Mouse (Mus musculus) cerebellum, postnatal 36 days (tissue): ENCODE results near the gene Cxcl9.

ENCODE experiments used
- DNase-seq, 2 experiments: peaks; one replicate each; pipeline ENCODE4 v3.0.0; 2021 to 2022; ENCODE audit warnings: mixed read lengths in 2 of 2

The Cxcl9 gene

DNA sequence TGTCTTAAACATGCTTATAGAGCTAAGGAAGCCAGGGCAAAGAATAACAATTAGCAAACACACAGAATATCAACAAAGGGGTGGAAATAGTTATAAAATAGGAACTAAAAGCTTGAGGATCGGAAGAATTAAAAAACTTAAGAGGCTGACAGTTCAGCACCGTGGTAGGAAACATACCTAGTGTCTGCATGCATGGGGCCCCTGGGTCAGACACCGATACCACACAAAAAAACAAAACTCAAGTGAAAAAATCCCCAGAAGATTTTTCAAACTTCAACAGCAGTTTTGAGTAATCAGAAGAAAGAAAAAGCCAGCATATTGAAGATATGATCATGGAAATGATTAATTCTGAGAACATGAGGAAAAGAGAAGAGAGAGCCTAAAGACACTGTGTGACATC, 8.9 kb upstream of the Cxcl9 start:
- no peak for DNase-seq

DNA sequence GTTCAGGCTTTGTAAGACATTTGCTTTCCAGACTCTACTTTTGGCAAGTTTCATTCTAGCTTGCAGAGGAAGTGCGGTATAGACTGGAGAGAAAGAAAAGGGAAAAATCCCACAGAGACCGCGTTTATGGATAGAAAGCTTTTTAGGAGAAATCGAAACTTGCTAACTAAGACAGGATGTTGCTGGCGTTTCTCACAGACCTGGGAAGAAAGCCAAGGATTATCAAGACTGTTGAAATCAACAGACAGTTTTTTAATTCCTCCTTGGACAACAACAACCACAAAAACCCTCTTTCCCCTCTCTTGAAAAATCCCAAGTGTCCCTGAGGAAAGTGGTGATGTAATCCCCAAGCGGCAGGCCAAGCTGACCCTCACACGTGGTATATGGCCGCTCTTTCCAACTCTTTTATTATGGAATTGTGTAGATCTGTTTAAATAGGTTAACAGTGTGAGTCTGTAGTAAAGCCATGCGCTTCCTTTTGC, 4.5 kb upstream of the Cxcl9 start:
- DNase-seq, result no peak

GRCm38 (mm10) chr5:92331635-92332338, 3.9 kb upstream of the Cxcl9 start, which contains the start of gene Art3:
Gene Art3, plus strand, starts transcription at chr5:92331827.
- no peak for DNase-seq

- DNase-seq, result no peak
Measured at GRCm38 (mm10) chr5:92331122-92331521, 3.2 kb upstream of the Cxcl9 start.

- no peak for DNase-seq
Measured at GRCm38 (mm10) chr5:92327367-92327766, 512 bp downstream of the Cxcl9 start.

DNA sequence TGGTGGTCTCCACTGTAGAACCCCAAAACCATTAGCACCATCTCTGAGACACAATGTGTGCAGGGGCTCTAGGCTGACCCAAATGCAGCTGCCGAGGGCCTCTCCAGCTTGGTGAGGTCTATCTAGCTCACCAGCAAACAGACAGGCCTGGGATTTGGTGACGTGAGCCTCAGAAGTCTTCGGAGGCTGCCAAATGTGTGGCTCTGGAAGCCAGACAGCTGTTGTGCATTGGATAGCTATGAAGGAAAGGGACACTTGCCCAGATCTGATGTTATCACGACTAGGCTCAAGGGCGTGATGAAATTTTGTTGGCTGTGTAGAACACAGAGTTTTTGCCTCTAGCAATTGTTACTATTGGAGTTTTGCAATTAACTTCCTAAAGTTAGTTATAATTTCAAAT, 4.6 kb downstream of the Cxcl9 start:
- no peak for DNase-seq

DNA sequence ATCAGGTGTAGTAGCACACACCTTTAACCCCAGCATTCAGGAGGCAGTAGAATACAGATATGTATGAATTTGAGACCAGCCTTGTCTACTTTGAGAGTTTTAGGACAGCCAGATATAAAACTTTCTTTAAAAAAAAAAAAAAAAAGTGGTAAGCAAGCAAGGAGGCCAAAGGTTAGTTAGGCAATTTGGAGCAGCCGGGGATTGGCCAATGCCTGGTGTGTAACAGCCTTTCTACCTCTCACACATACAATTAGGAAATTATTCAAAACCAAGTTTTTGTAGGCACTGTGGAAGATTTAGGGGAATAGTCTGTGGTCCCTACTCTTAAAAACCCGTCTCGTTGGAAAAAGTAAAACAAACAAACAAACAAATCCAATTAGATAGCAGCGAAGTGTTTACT, 5.3 kb downstream of the Cxcl9 start:
- no peak for DNase-seq

DNA sequence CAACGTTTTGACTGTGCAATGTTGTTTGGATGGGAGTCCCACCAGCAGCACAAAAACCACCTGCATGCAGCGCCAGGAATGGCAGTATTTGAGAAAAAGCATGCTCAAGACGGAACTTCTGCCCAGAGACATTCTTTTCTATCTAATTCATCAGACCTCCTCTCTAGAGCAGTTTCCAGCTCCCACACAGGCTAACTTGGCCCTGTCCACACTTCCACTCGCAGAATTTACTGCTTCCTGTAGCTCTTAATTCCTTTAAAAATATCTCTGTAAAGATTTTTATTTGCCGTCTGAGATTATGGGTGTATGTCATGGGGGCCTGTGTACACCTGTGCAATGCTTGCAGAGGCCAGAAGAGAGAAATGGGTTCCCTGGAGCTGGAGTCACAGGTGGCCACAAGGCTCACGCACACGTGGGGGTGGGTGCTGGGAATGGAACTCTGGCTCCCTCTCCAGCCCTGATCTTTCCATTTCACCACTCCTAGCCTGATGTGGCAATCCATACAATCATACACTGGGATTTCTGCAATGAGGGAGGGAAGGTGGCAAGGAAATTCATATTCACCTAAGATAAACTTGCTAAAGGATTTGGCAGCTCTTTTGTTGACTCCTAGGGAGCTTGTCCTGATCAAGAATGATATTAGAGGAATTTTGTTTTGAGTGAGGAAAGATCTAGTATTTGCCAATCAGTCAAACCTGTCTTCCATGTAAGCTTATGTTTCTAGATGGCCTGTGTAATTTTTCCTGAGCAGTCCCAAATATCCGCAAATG, 6.1 kb downstream of the Cxcl9 start:
- DNase-seq, result no peak

GRCm38 (mm10) chr5:92318596-92318995, 9.3 kb downstream of the Cxcl9 start:
- no peak for DNase-seq

DNA sequence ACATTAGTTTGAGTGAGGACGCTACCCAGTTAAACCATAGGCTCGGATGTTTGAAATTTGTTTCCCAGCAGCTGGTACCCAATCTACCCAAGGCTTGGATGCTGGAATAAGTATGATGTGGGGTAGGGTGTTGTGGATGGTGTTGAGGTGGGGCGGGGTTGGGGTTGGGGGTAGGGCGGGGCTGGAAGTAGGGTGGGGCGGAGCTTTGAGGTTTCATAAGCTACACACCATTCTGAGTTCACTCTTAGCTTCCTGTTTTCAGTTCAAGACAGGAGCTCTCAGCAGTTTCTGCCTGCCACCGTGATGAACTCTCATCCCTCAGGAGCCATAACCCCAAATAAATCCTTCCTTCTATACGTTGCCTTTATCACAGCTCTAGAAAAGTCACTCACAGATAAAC, 9.8 kb downstream of the Cxcl9 start:
- DNase-seq, result no peak

DNA sequence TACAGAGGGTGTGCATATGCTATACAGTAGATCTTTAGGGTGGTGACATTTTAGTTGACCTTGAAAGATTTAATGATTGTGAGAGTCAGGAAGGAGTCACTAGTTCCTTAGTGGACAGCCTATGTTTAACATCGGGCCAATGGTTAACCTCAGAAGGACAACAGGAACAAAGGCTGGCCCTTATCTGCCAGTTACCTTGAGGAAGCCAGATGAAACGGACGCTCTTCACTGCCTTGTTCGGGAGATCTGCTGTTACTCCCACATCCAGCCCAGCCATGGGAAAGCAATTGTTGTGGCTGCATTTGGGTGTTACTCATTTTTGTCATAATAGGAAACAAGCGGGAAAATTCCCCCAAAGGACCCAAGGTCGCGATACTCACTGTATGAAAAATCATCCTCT, 14.1 kb downstream of the Cxcl9 start:
- no peak for DNase-seq

DNA sequence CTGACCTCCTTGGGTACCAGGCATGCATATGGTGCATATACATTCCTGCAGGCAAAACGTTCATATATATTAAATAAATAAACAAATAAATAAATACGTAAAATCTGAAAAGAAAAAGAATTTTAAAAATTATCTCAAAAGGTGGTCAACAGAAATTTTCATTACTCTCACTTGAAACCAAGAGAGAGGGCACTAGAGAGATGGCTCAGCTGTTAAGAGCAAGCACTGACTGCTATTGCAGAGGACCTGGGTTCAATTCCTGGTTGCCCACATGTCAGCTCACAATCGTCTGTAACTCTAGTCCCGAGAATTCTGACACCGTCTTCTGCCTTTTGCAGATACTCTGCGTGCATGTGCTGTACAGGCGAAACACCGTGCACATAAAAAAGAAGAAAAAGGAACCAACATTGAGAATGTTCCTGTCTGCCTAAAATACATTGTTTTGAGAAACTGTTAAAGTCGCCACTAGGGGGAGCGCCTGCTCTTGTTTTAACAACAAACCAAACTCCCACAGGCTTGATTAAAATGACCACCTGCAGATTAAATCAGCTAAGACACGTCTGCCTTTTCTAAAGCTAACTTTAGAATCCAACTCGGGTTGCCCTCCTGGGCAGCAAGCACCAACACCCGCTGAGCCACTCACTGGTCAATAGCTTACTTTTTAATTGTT, 15.7 kb downstream of the Cxcl9 start:
- peak; percentile 86 to 94 for DNase-seq

- peak; percentile 94 to 98 for DNase-seq
Measured at GRCm38 (mm10) chr5:92309681-92310511, 18.0 kb downstream of the Cxcl9 start, which contains the start of gene Sdad1. Gene Sdad1, minus strand, starts transcription at chr5:92310479.

DNA sequence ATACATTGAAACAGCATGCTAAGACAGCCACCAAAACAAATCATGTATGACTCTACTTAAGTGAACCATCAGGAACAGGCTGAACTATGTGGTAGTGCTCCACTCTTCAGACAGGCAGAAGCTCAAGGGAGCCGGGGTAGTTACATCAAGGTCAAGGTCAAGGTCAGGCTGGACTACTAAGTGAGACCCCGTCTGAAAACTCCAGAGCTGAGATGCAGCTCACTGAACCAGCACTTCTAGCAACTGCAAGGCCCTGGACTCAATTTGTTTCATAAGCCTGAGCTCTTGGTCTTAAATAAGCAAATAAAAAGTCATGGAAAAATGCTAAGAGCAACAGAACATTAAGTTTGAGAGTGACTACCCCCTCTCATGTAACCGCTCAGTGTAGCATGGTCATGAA, 23.6 kb downstream of the Cxcl9 start:
- DNase-seq, result no peak

DNA sequence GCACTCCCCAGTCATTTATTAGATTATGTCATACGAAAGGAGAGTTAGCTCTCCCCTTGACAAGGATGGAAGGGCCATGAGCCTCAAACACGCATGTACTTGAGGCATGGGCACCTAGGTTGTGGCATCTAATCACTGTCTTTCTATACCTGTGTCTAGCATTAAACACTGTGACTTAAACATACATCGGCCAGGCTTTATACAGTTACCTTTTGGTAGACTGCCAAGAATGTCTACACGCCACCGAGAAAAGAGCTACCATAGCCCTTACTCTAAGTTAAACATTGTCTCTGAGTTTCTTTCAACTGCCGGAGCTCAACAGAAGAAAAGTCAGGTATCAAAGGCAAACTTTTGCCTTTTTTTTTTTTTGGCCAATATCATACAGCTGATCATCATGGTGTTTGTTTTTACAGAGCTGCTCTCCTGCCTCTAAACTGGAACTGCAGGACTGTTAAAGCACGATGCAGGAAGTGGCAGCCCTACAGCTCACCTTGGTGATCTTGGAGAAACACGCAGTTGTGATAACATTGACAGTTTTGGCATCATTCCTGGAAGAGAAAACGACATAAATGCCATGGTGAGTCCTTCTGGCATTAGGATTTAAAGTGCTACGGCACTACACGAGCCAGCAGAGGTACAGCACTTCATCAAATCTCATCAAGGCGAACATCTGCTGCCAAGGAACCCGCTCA, 25.6 kb downstream of the Cxcl9 start:
- no peak for DNase-seq

DNA sequence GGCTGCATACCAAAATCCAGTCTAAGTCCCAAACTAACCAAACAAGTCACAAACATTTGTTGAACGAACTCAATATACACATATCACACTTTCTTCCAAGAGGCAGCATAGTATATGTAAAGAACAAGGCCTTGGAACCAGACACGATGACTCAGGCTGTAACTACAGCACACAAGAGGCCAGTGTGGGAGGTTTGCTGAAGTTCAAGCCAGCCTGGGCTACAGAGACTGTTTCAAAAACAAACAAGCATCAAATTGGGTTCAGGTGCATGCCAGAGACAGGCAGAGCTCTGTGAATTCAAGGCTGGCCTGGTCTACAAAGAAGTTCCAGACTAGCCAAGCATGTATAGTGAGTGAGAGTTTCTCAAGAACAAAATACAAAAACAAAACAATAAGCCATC, 33.4 kb downstream of the Cxcl9 start:
- no peak for DNase-seq

- no peak for DNase-seq
Measured at GRCm38 (mm10) chr5:92291652-92292414, 36.0 kb downstream of the Cxcl9 start.

DNA sequence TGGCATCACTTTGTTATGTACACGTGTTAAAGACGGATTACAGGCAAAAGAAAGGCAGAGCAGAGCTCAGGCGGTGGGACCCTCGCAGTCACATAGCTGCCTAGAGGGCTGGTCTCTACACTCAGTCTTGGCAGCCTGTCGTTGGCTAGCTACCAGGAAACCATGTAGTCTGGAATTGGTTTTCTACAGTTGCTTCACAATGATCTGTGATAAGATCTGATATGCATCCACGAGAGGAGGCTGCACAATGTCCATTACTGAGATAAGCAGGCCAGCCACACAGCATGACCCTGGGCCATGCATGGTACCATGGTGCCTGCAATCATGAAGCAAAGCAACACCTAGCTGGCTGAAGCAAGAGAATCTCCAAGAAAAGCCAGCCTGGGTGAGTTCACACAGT, 40.0 kb downstream of the Cxcl9 start:
- DNase-seq, result no peak

- no peak for DNase-seq
Measured at GRCm38 (mm10) chr5:92283107-92283506, 44.8 kb downstream of the Cxcl9 start.

DNA sequence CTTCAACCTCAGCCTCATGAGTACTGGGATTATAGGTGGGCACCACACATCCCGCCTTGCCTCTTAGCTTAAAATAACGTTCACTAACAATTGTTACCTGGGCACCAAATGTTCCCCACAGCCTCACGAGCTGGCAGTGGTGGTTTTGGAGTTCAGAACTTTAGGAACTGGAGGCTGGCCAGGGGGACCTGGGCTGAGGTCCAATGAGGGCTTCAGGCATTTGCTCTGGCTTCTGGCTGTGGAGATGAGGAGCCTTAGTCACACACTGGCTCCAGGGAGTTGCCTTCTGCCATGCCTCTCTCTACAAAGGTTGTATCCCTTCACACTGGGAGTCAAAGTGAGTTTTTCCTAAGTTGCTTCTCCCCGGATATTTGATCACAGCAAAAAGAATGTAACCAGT, 45.3 kb downstream of the Cxcl9 start:
- DNase-seq, result peak in 1 of 2 experiments; percentile 12

DNA sequence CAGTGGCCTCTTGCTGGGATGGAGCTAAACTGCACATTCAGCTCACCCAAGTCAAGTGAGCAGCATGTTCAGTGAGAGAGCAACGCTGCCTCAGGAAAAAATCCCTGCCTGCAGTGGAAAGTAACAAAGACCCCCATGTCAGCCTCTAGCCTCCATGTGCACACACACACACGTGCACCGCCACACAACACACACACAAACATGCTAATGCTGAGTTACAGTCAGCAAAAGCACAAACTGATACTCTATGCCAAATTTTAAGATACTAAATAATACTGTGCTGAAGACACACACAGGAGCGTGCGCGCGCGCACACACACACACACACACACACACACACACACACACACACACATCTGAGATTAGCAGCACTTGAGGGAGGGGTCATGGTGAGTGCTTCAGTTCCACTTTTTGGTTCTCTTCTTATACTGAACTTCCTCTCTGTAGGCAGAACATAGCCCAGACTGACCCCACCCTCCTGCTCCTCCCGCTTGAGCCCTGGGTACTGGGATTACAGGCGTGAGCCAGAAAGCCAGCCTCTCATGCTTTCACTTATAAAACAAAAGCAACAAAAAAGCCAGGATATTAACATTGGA, 48.8 kb downstream of the Cxcl9 start:
- no peak for DNase-seq
